ENCODE assay signal across 23 mouse cellular contexts in the genomic region with DNA sequence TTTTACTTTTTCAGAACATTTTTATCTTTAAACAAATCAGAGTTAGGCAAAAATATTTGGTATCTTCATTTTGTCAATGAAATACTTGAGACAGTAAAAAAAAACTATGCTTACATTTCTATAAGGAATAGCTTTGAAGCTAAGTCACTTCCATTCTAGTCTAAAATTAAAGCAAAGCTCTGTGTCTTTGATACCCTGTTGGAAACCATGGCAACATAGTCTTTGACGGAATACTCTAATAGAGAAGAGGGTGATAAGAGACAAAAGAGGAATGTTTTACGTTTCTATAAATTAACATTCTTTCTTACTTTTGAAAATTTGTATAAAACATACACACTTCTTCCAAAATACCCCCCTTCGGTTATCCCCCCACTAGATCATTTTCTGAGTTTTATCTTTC.
"Had no signal": no experiment of that assay in that cellular context is flagged by ENCODE, and none has a peak within 500 bp of the region (broad histone marks: within the 10 kb centered on the region; RNA-seq: fewer than 3 reads in every experiment).

No protein-coding gene starts in this region.

- H3K27ac ChIP-seq: kidney, postnatal 0 days; layer of hippocampus, adult 2 months; left cerebral cortex, adult 2 months; limb, embryonic 12.5 days; limb, embryonic 15.5 days; liver, embryonic 14.5 days; lung, embryonic 15.5 days; neural tube, embryonic 12.5 days; neural tube, embryonic 15.5 days; stomach, embryonic 15.5 days had no signal

- H3K4me1 ChIP-seq: limb, embryonic 12.5 days; limb, embryonic 15.5 days; lung, embryonic 15.5 days; neural tube, embryonic 12.5 days; neural tube, embryonic 15.5 days; stomach, embryonic 15.5 days had no signal

- H3K4me3 ChIP-seq: layer of hippocampus, adult 2 months; left cerebral cortex, adult 2 months; limb, embryonic 12.5 days; limb, embryonic 15.5 days; lung, embryonic 15.5 days; neural tube, embryonic 12.5 days; neural tube, embryonic 15.5 days; stomach, embryonic 15.5 days had no signal

- H3K36me3 ChIP-seq: limb, embryonic 12.5 days; limb, embryonic 15.5 days; lung, embryonic 15.5 days; neural tube, embryonic 12.5 days; neural tube, embryonic 15.5 days; stomach, embryonic 15.5 days had no signal

- DNase-seq: kidney, adult 2 months; kidney, postnatal 25 days; layer of hippocampus, adult 9-11 months; left cerebral cortex, postnatal 4 days; liver, postnatal 0 days; lung, postnatal 14 days; lung, postnatal 4 days; right cerebral cortex, adult 18-20 months; right cerebral cortex, postnatal 25 days; spleen, adult 18-20 months; thymus, postnatal 25 days had no signal

- H3K4me2 ChIP-seq: limb, embryonic 12.5 days; limb, embryonic 15.5 days; liver, embryonic 11.5 days; lung, embryonic 15.5 days; neural tube, embryonic 12.5 days; neural tube, embryonic 15.5 days; stomach, embryonic 15.5 days had no signal

- H3K9ac ChIP-seq: limb, embryonic 12.5 days; limb, embryonic 15.5 days; liver, embryonic 14.5 days; liver, postnatal 0 days; lung, embryonic 15.5 days; neural tube, embryonic 12.5 days; neural tube, embryonic 15.5 days; stomach, embryonic 15.5 days had no signal

- H3K9me3 ChIP-seq: limb, embryonic 12.5 days; limb, embryonic 15.5 days; lung, embryonic 15.5 days; neural tube, embryonic 12.5 days; neural tube, embryonic 15.5 days; stomach, embryonic 15.5 days had no signal

- ATAC-seq: intestine, postnatal 0 days; liver, postnatal 0 days had no signal

- H3K27me3 ChIP-seq: limb, embryonic 12.5 days; limb, embryonic 15.5 days; lung, embryonic 15.5 days; neural tube, embryonic 12.5 days; neural tube, embryonic 15.5 days; stomach, embryonic 15.5 days had no signal
